Mouse (Mus musculus) layer of hippocampus, postnatal 36 days (tissue): ENCODE measurements at regions not wholly inside any gene's neighbourhood (a gene's known extent, or its start where the extent isn't known, plus 50 kb on each side); places are given as distances from the start of the nearest gene placed in this dataset.
A peak's percentile ranks its signal among the peaks of the same experiment; 100 is the strongest.

Experiments
- DNase-seq, 2 experiments: peaks; one replicate each; pipeline ENCODE4 v3.0.0; 2022

- DNase-seq, result no peak
Measured at GRCm38 (mm10) chr4:150758467-150759237, 95.1 kb upstream of the Errfi1 start.

GRCm38 (mm10) chr4:150757815-150758426 lies 95.8 kb upstream of the Errfi1 start:
- no peak for DNase-seq

- DNase-seq, result no peak
Measured at GRCm38 (mm10) chr4:150757291-150757741, 96.4 kb upstream of the Errfi1 start.

GRCm38 (mm10) chr4:150755446-150755845 lies 98.3 kb upstream of the Errfi1 start:
- DNase-seq, result no peak

GRCm38 (mm10) chr4:150752151-150752550 lies 100.2 kb upstream of the Slc45a1 start:
- no peak for DNase-seq

- no peak for DNase-seq
Measured at GRCm38 (mm10) chr4:150750445-150751213, 98.7 kb upstream of the Slc45a1 start.

GRCm38 (mm10) chr4:150749066-150749465 lies 97.1 kb upstream of the Slc45a1 start:
- DNase-seq, result no peak

- no peak for DNase-seq
Measured at GRCm38 (mm10) chr4:150748099-150749000, 96.4 kb upstream of the Slc45a1 start.

- DNase-seq, result no peak
Measured at GRCm38 (mm10) chr4:150746430-150746923, 94.5 kb upstream of the Slc45a1 start.

GRCm38 (mm10) chr4:150745529-150746429 lies 93.8 kb upstream of the Slc45a1 start:
- DNase-seq, result peak in 1 of 2 experiments; percentile 31

GRCm38 (mm10) chr4:150743508-150743907 lies 91.5 kb upstream of the Slc45a1 start:
- no peak for DNase-seq

GRCm38 (mm10) chr4:150743103-150743502 lies 91.1 kb upstream of the Slc45a1 start:
- no peak for DNase-seq

GRCm38 (mm10) chr4:150741810-150742209 lies 89.8 kb upstream of the Slc45a1 start:
- no peak for DNase-seq

GRCm38 (mm10) chr4:150740167-150740566 lies 88.2 kb upstream of the Slc45a1 start:
- DNase-seq, result no peak

GRCm38 (mm10) chr4:150738736-150739135 lies 86.8 kb upstream of the Slc45a1 start:
- no peak for DNase-seq

GRCm38 (mm10) chr4:150730061-150730812 lies 78.3 kb upstream of the Slc45a1 start:
- DNase-seq, result peak in 1 of 2 experiments; percentile 53

- DNase-seq, result no peak
Measured at GRCm38 (mm10) chr4:150726539-150726938, 74.6 kb upstream of the Slc45a1 start.

- DNase-seq, result no peak
Measured at GRCm38 (mm10) chr4:150726136-150726480, 74.1 kb upstream of the Slc45a1 start.

GRCm38 (mm10) chr4:150725443-150726135 lies 73.6 kb upstream of the Slc45a1 start:
- no peak for DNase-seq

- no peak for DNase-seq
Measured at GRCm38 (mm10) chr4:150724823-150725222, 72.8 kb upstream of the Slc45a1 start.
